Mouse (Mus musculus): ENCODE measurements around the gene Pik3r1. TPM values are rescaled to one million over a fixed set of nuclear protein-coding genes. Genes with fewer than 3 reads are reported as not detected.

The Pik3r1 gene
- polyA plus RNA-seq, 1 experiment: 18.4 TPM

DNA sequence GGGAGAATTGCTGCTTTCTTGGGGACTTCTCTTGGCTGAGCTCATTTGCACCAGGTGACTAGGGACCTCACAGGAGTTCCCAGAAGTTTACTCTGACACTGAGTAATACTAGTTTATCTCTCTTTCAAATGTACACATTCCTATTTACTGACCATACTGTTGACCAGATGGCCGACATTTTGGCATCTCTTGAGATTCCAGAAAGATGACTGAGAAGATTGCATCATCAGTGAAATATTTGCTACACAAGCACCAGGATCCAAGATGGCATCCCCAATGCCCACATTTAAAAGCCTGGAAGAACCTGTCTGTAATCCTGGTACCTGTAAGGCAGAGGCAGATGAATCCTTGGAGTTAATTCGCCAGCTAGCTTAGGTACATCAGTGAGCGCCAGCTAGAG lies 41.1 kb downstream of the Pik3r1 start:
- no peak overlapping the region for H3K4me3 ChIP-seq (ENCODE audit: extremely low read depth, insufficient read depth, insufficient read length)
- no peaks in the 10 kb centered on the region for H3K27me3 ChIP-seq (ENCODE audit: control insufficient read depth, insufficient read depth, low read length)
- TF ChIP-seq POLR2A (IDR thresholded peaks at IDR 0.05; ENCODE audit: low read depth, low read length) (no peak), CTCF (IDR thresholded peaks at IDR 0.05; ENCODE audit: extremely low read depth, insufficient read depth, insufficient read length, insufficient replicate concordance) (no peak)
- no peak overlapping the region for H3K27ac ChIP-seq (ENCODE audit: insufficient read depth, low read length)
- no peak for DNase-seq (ENCODE audit: low read depth in 1 of 2, low spot score in 2 of 2)
- no peaks in the 10 kb centered on the region for H3K4me1 ChIP-seq (ENCODE audit: control insufficient read depth, insufficient read depth, insufficient read length)
- 87% methylated on average over 3 of the region's 3 CpGs for WGBS
- no peaks in the 10 kb centered on the region for H3K36me3 ChIP-seq (ENCODE audit: control insufficient read depth, insufficient read depth, low read length)

DNA sequence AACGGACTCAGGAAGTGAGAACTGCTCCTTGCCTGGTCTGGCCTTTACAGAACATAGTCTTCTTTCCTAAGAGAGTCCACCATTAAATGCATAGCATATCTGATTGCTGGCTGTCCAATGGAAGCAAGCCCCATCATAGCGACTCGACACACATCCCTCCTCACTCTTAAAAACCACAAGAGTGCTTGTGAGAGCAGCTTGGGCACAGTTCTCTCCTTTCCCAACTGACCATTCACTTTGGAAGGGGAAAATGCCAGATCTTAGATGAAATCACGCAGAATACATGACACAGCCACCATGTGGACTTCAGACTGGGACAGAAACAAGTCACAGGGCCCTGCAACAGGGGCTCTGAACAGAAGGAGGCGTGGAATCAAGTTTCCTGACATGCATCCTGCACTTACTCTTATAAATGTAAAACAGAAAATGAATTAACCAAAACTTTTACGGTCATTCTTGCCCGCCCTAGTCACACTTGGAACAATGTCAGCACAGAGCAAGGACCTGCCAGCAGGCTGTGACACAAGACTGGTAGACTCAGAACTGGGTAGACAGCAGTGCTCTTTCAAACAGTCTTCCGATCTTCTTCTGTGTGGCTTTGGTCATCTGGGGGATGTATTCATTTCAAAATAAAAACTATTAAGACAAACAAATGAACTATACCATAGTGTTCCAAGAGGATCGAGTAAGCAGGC lies 46.0 kb downstream of the Pik3r1 start:
- no peak overlapping the region for H3K27ac ChIP-seq (ENCODE audit: insufficient read depth, low read length)
- DNase-seq (ENCODE audit: low read depth in 1 of 2, low spot score in 2 of 2): no peak
- TF ChIP-seq POLR2A (IDR thresholded peaks at IDR 0.05; ENCODE audit: low read depth, low read length) (no peak), CTCF (IDR thresholded peaks at IDR 0.05; ENCODE audit: extremely low read depth, insufficient read depth, insufficient read length, insufficient replicate concordance) (no peak)
- no peak overlapping the region for H3K4me3 ChIP-seq (ENCODE audit: extremely low read depth, insufficient read depth, insufficient read length)
- no peaks in the 10 kb centered on the region for H3K27me3 ChIP-seq (ENCODE audit: control insufficient read depth, insufficient read depth, low read length)
- no peaks in the 10 kb centered on the region for H3K36me3 ChIP-seq (ENCODE audit: control insufficient read depth, insufficient read depth, low read length)
- 83% methylated on average over 9 of the region's 9 CpGs for WGBS
- H3K4me1 ChIP-seq (ENCODE audit: control insufficient read depth, insufficient read depth, insufficient read length): peaks cover 4% of the 10 kb centered on the region; the same call in 1 of the 2 replicates

DNA sequence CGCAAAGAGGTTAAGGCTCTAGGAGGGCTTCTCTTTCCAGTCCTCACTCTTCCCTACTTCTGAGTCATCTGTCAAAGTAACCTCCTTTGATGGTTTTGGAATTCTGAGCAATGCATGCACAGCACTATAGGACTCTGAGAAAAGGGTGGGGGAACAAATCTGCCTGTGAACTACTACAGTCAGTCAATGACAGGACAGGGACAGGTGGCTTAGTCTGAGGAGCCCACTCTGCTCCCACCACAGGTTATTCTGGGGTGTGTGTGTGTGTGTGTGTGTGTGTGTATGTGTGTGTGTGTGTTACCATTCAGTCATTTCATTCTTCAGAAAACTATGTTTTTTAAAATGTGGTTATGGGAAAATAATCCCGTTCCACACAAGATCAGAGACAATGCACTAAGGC lies 46.9 kb downstream of the Pik3r1 start:
- DNase-seq (ENCODE audit: low read depth in 1 of 2, low spot score in 2 of 2): no peak
- no peak for TF ChIP-seq POLR2A (IDR thresholded peaks at IDR 0.05; ENCODE audit: low read depth, low read length)
- no peak for TF ChIP-seq CTCF (IDR thresholded peaks at IDR 0.05; ENCODE audit: extremely low read depth, insufficient read depth, insufficient read length, insufficient replicate concordance)
- 56% methylated on average over 2 of the region's 2 CpGs for WGBS
- no peaks in the 10 kb centered on the region for H3K27me3 ChIP-seq (ENCODE audit: control insufficient read depth, insufficient read depth, low read length)
- no peaks in the 10 kb centered on the region for H3K36me3 ChIP-seq (ENCODE audit: control insufficient read depth, insufficient read depth, low read length)
- no peak overlapping the region for H3K4me3 ChIP-seq (ENCODE audit: extremely low read depth, insufficient read depth, insufficient read length)
- peaks cover 4% of the 10 kb centered on the region; the same call in 1 of the 2 replicates for H3K4me1 ChIP-seq (ENCODE audit: control insufficient read depth, insufficient read depth, insufficient read length)
- no peak overlapping the region for H3K27ac ChIP-seq (ENCODE audit: insufficient read depth, low read length)

DNA sequence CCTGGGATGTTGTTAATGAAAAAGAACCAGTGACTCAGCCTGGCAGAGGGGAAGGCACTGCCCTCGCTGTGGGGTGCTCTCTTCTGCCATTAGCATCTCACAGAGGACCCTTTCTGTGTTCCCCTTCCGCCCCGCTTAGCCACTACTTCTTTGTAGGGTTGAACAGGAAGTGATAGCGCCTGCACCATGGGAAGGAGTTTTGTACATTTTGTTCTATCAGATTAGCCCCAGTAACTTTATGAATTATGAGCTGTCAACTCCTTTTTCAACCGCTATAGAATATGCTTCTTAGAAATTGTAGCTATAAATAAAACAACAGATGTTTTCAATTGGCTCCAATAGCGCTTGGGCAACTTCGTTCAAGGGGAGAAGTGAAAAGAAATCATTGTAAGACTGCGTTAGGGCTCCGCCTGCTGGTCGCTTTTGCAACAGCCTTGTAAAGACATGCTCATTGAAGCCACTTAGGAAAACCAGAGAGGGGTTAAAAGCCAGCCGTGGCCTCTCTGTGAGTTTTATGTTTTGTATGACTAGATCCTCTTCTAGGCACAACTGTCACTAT lies 48.6 kb downstream of the Pik3r1 start:
- peak; percentile 61 to 72 for DNase-seq (ENCODE audit: low read depth in 1 of 2, low spot score in 2 of 2)
- peak overlapping the region; percentile 33 for H3K27ac ChIP-seq (ENCODE audit: insufficient read depth, low read length)
- TF ChIP-seq CTCF (IDR thresholded peaks at IDR 0.05; ENCODE audit: extremely low read depth, insufficient read depth, insufficient read length, insufficient replicate concordance) (peak; percentile 66; the same call in 1 of the 2 replicates), POLR2A (IDR thresholded peaks at IDR 0.05; ENCODE audit: low read depth, low read length) (no peak)
- under 1% methylated on average over 11 of the region's 11 CpGs for WGBS
- peak overlapping the region; percentile 23 for H3K4me3 ChIP-seq (ENCODE audit: extremely low read depth, insufficient read depth, insufficient read length)
- no peaks in the 10 kb centered on the region for H3K27me3 ChIP-seq (ENCODE audit: control insufficient read depth, insufficient read depth, low read length)
- peaks cover 4% of the 10 kb centered on the region; the same call in 1 of the 2 replicates for H3K4me1 ChIP-seq (ENCODE audit: control insufficient read depth, insufficient read depth, insufficient read length)
- no peaks in the 10 kb centered on the region for H3K36me3 ChIP-seq (ENCODE audit: control insufficient read depth, insufficient read depth, low read length)

DNA sequence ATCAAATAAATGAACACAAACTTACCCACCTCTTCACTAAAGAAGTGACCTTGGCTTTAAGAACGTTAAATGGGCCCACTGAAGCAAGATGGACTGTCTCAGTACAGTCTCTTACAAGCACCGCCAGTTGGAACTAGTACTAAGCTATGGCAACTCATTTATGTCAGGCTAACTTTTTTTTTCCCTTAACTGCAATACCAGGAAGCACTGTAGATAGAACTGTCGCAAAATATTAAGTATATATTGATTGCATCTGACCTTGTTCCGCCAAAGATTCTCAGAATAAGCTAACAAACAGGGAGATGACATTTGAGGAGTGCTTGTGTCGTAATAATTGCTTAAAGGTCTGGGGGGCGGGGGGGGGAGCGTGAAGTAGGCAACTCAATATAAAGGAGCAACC lies 49.3 kb downstream of the Pik3r1 start:
- Histone ChIP-seq H3K4me1 (ENCODE audit: control insufficient read depth, insufficient read depth, insufficient read length) (peaks cover 4% of the 10 kb centered on the region; the same call in 1 of the 2 replicates), H3K4me3 (ENCODE audit: extremely low read depth, insufficient read depth, insufficient read length) (no peak overlapping the region), H3K36me3 (ENCODE audit: control insufficient read depth, insufficient read depth, low read length) (no peaks in the 10 kb centered on the region), H3K27me3 (ENCODE audit: control insufficient read depth, insufficient read depth, low read length) (no peaks in the 10 kb centered on the region), H3K27ac (ENCODE audit: insufficient read depth, low read length) (peak overlapping the region; percentile 33)
- no peak for DNase-seq (ENCODE audit: low read depth in 1 of 2, low spot score in 2 of 2)
- WGBS: 40% methylated on average over 7 of the region's 7 CpGs
- TF ChIP-seq CTCF (IDR thresholded peaks at IDR 0.05; ENCODE audit: extremely low read depth, insufficient read depth, insufficient read length, insufficient replicate concordance) (no peak), POLR2A (IDR thresholded peaks at IDR 0.05; ENCODE audit: low read depth, low read length) (no peak)

DNA sequence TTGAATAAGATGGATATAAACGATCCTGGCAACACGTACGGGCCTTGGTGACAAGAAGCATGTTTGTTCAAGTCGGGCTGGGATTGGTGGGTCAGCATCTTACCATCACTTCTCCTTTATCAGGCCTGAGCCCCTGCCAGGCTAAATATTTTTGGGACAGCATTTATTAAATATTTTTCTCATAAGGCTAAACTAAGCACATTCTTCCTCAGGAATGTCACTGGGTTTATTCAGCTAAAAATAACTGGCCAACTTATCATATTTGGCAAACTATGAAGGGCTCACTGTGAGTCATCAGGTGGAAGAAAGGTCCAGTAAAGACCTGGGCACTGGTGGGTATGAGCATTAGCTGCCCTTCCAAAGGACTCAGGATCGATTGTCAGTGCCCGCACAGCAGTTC lies 50.2 kb downstream of the Pik3r1 start:
- TF ChIP-seq CTCF (IDR thresholded peaks at IDR 0.05; ENCODE audit: extremely low read depth, insufficient read depth, insufficient read length, insufficient replicate concordance) (no peak), POLR2A (IDR thresholded peaks at IDR 0.05; ENCODE audit: low read depth, low read length) (no peak)
- Histone ChIP-seq H3K27me3 (ENCODE audit: control insufficient read depth, insufficient read depth, low read length) (no peaks in the 10 kb centered on the region), H3K4me3 (ENCODE audit: extremely low read depth, insufficient read depth, insufficient read length) (no peak overlapping the region), H3K36me3 (ENCODE audit: control insufficient read depth, insufficient read depth, low read length) (no peaks in the 10 kb centered on the region), H3K4me1 (ENCODE audit: control insufficient read depth, insufficient read depth, insufficient read length) (peaks cover 6% of the 10 kb centered on the region; the same call in 1 of the 2 replicates), H3K27ac (ENCODE audit: insufficient read depth, low read length) (no peak overlapping the region)
- 82% methylated on average over 6 of the region's 6 CpGs for WGBS
- DNase-seq (ENCODE audit: low read depth in 1 of 2, low spot score in 2 of 2): no peak

Data from spleen, adult 2 months (tissue).